Mouse (Mus musculus) heart, adult 2 months (tissue): ENCODE measurements around the gene Sept9. TPM values are rescaled to one million over a fixed set of nuclear protein-coding genes. Genes with fewer than 3 reads are reported as not detected.

ENCODE experiments used
- DNase-seq, 2 experiments: peaks; one replicate each; pipeline ENCODE4 v3.0.0; 2021
- H3K27ac ChIP-seq: fragments of 200-600 bp; 2 replicates; pipeline ENCODE4 v1.8.1; 2022
- H3K27me3 ChIP-seq: fragments of 200-500 bp; 2 replicates; pipeline ENCODE4 v1.6.1; 2012; ENCODE audit warnings: mild to moderate bottlenecking, low read length, inconsistent platforms, mixed read lengths; ENCODE audit not compliant: control insufficient read depth, insufficient read depth
- H3K36me3 ChIP-seq: fragments of 200-500 bp; 2 replicates; pipeline ENCODE4 v1.6.1; 2012; ENCODE audit warnings: low read length, inconsistent platforms; ENCODE audit not compliant: control insufficient read depth, insufficient read depth
- H3K4me1 ChIP-seq: fragments of 200-500 bp; 2 replicates; pipeline ENCODE4 v1.6.1; 2011; ENCODE audit warnings: low read length; ENCODE audit not compliant: control insufficient read depth, insufficient read depth
- H3K4me3 ChIP-seq: fragments of 200-600 bp; 2 replicates; pipeline ENCODE4 v1.8.1; 2022
- H3K79me2 ChIP-seq: fragments of 200-500 bp; replicated peaks from 2 replicates; pipeline ENCODE4 v1.6.1; 2012; ENCODE audit warnings: mild to moderate bottlenecking, inconsistent platforms, low read length, moderate library complexity, mixed read lengths; ENCODE audit not compliant: control insufficient read depth, insufficient read depth
- H3K9ac ChIP-seq: fragments of 200-500 bp; 2 replicates; pipeline ENCODE4 v1.6.1; 2012; ENCODE audit warnings: low read depth, mild to moderate bottlenecking, control low read depth, inconsistent platforms, low read length, mixed read lengths
- CTCF ChIP-seq: fragments of 200-600 bp; IDR thresholded peaks from 2 replicates; pipeline ENCODE4 v1.8.1; 2022; ENCODE audit warnings: antibody characterized with exemption, mild to moderate bottlenecking, moderate library complexity
- EP300 ChIP-seq: fragments of 200-500 bp; IDR thresholded peaks from 2 replicates; pipeline ENCODE4 v1.6.1; 2011; ENCODE audit warnings: low read depth, low read length, control low read depth; ENCODE audit not compliant: insufficient read depth
- POLR2A ChIP-seq: fragments of 200-500 bp; IDR thresholded peaks from 2 replicates; pipeline ENCODE4 v1.6.1; 2011; ENCODE audit warnings: mild to moderate bottlenecking, low read depth, low read length, control low read depth; ENCODE audit not compliant: insufficient read depth
- WGBS: fragments of 180-500 bp; shearing (Covaris S2); methylation state at CpG from one replicate; pipeline ENCODE4 v1.1.7; 2018; 5-methylcytosine and 5-hydroxymethylcytosine counted together
- intact Hi-C: fragments of 180-260 bp; cut with DNase I; formaldehyde crosslinking; loops from one replicate; pipeline ENCODE4 v1.15.1; 2025
- polyA plus RNA-seq: library from polyadenylated mRNA; depleted of rRNA; stranded (reverse); fragments of >200 nt; gene quantifications from 2 replicates; pipeline ENCODE4 v1.2.3, GENCODE M21; 2012
- total RNA-seq, 2 experiments: library from RNA; stranded (reverse); gene quantifications; 2 replicates each; pipeline ENCODE4 v1.2.3; 2021

Sept9 gene
- total and polyA plus RNA-seq, 3 experiments, result 15.9 to 31.9 (median 28.2) TPM

DNA sequence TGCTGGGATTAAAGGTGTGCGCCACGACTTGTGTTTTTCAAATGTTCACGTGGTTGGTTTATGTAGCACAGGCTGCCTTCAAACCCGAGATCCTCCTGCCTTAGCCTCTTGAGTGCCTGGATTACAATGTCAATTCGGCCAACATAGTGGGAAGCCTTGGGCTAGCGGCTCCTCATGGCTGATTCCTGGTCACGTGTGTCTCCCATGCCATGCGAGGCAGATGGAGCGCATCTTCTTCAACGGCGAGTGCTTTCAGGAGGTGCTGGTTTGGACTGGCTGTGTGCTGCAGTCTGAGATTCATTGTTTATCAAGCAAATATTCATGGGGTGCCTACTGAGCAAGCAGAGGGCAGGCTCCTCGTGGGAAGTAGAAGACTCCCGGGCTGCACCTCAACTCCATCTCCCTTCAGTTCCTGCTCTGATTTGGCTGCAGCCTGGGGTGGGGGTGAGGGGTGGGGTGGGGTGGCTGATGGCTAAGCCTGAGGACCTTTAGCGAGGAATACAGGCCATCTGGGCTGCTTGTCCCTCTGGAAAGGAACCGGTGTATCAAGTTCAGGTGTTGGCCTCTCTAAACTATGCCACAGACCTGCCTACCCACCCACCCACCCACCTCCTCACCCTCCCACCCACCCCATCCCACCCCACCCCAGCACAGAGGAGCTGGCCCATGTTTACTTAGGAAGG is 26.2 kb downstream of the Sept9 start:
- 89% methylated on average over 15 of the region's 15 CpGs for WGBS

DNA sequence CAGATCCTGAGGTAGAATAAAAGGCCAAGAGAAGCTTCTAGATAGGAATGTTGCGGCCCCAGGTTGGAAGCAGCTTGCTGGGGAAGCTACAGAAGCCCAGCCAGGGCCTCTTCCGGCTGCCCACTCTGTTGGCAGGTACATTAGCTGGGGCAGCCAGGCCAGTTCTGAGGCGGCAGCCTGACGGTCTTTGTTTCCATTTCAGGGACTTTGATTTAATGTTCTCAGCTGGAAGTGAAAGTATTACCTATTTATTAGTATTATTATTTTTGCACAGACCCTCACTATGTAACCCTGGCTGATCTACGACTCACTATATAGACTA is 26.7 kb downstream of the Sept9 start:
- H3K4me3 ChIP-seq, result no peak overlapping the region
- intact Hi-C loops, result no loop called here
- H3K9ac ChIP-seq, result no peak overlapping the region
- WGBS, result 67% methylated on average over 5 of the region's 5 CpGs
- TF ChIP-seq POLR2A, result no peak
- TF ChIP-seq EP300, result no peak
- no peak for TF ChIP-seq CTCF
- no peaks in the 10 kb centered on the region for H3K79me2 ChIP-seq
- no peak for DNase-seq
- H3K36me3 ChIP-seq, result no peaks in the 10 kb centered on the region
- no peaks in the 10 kb centered on the region for H3K4me1 ChIP-seq
- H3K27me3 ChIP-seq, result no peaks in the 10 kb centered on the region
- H3K27ac ChIP-seq, result no peak overlapping the region

More for the DNA sequence above, 26.2 kb downstream of the Sept9 start:
- intact Hi-C loops, result no loop called here
- DNase-seq, result no peak
- H3K36me3 ChIP-seq, result no peaks in the 10 kb centered on the region
- TF ChIP-seq EP300 (no peak), CTCF (no peak), POLR2A (no peak)
- no peaks in the 10 kb centered on the region for H3K27me3 ChIP-seq
- H3K9ac ChIP-seq, result no peak overlapping the region
- no peaks in the 10 kb centered on the region for H3K79me2 ChIP-seq
- no peaks in the 10 kb centered on the region for H3K4me1 ChIP-seq
- H3K27ac ChIP-seq, result no peak overlapping the region
- no peak overlapping the region for H3K4me3 ChIP-seq

DNA sequence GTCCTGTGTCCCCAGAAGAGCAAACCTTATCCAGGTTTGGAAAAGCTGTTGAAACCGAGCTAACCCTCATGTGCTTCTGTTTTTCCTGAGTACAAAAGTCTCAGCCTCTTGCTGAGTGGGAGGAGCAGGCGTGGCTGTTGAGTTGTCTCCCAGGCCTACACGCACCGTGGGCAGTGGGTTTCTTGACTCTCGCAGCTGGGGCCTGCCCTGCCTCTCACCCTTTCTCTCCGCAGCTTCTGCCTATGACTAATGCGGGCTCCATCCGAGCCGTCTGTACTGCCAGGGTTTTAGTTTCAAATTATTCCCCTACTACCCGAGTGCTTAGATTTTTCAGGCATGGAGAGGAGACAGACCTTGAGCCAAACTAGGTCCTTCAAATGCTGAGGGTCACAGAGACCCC is 28.7 kb downstream of the Sept9 start:
- Histone ChIP-seq H3K9ac (no peak overlapping the region), H3K79me2 (no peaks in the 10 kb centered on the region), H3K27me3 (no peaks in the 10 kb centered on the region), H3K36me3 (no peaks in the 10 kb centered on the region), H3K4me1 (peaks cover 3% of the 10 kb centered on the region), H3K4me3 (no peak overlapping the region), H3K27ac (no peak overlapping the region)
- no peak for TF ChIP-seq POLR2A
- WGBS, result 79% methylated on average over 10 of the region's 10 CpGs
- intact Hi-C loops, result no loop called here
- no peak for DNase-seq

DNA sequence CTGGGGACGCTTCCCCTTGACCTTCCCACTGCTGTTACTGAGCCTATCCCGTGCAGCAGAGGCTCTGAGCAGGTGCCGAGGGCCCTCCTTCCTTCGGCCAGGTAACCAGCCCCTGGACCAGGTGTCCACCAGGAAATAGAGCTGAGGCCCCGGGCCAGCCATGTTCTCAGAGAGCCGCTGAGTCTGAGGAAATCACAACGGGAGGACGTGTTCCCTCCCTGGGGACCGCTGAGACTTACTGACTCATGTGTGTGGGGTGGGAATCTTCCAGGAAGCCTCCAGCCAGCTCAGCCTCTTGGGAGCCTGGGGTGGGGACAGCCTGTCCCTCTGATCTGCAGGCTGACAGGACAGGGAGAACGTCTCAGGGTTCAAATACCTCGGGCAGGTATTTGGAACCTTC is 32.1 kb downstream of the Sept9 start:
- intact Hi-C loops, result loop anchor here (10.0 kb wide), 1 partner anchor 593 kb away; the partner anchor contains the start of genes Afmid and Tk1
- Histone ChIP-seq H3K9ac (no peak overlapping the region), H3K79me2 (no peaks in the 10 kb centered on the region), H3K36me3 (no peaks in the 10 kb centered on the region), H3K4me3 (0 out of 2 replicates have a peak overlapping the region, but pooled peaks have one; percentile 36), H3K27me3 (no peaks in the 10 kb centered on the region), H3K27ac (peak overlapping the region; percentile 55), H3K4me1 (peaks cover 6% of the 10 kb centered on the region)
- TF ChIP-seq CTCF (no peak), POLR2A (no peak), EP300 (no peak)
- WGBS, result 36% methylated on average over 11 of the region's 11 CpGs
- peak; percentile 68 to 79 for DNase-seq

DNA sequence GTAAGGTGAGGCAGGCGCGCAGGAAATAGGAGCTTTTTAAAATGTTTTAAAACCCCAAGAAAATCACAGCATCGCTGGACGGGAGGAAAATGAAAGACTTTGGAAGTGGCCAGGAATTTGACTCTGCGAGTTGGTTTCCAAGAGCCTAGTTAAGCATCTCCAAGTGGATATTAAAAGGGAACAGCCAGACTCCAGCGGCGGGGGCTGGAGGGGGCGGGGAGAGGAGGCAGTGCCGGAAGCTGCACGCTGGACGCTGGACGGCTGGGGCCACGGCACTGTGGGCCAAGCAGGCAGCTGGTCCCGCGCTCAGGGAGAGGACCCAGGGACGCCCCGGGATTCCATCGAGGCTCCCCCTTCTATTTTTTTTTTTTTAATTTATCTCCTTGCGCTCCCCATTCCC is 32.6 kb downstream of the Sept9 start:
- Histone ChIP-seq H3K4me1 (peaks cover 6% of the 10 kb centered on the region), H3K79me2 (no peaks in the 10 kb centered on the region), H3K9ac (no peak overlapping the region), H3K4me3 (peak overlapping the region; percentile 36), H3K36me3 (no peaks in the 10 kb centered on the region), H3K27ac (peak overlapping the region; percentile 55), H3K27me3 (no peaks in the 10 kb centered on the region)
- DNase-seq, result peak; percentile 77 to 79
- intact Hi-C loops, result loop anchor here (10.0 kb wide), 1 partner anchor 593 kb away; the partner anchor contains the start of genes Afmid and Tk1
- no peak for TF ChIP-seq POLR2A
- no peak for TF ChIP-seq EP300
- TF ChIP-seq CTCF, result no peak
- 18% methylated on average over 19 of the region's 19 CpGs for WGBS

DNA sequence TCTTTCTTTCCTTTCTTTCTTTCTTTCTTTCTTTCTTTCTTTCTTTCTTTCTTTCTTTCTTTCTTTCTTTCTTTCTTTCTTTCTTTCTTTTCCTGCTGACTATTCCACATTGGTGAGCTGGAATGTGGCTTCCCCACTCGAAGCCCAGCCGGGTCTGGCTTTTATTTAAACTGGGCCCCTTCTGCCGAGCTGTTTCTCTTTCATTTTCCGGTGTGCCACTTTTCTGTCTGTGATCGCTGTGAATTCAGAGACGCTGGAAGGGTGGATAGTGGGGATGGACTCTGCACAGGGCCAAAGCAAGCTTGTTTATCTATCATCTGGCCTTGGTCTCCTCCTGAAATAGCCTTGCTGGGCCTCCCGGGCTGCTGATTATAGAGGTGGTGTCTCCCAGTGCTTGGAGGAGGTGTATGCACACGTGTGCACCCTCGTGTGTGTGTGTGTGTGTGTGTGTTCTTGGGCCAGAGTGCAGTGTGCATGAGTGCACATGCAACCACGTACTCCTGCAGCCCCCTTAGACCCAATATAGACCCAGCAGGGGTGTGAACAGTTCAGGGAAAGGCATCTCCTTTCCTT is 33.5 kb downstream of the Sept9 start:
- no peak overlapping the region; the same call in 1 of the 2 replicates for H3K9ac ChIP-seq
- H3K4me1 ChIP-seq, result peaks cover 7% of the 10 kb centered on the region
- H3K27me3 ChIP-seq, result no peaks in the 10 kb centered on the region
- no peaks in the 10 kb centered on the region for H3K79me2 ChIP-seq
- no peaks in the 10 kb centered on the region for H3K36me3 ChIP-seq
- H3K27ac ChIP-seq, result no peak overlapping the region
- TF ChIP-seq EP300 (no peak), POLR2A (no peak), CTCF (no peak)
- H3K4me3 ChIP-seq, result no peak overlapping the region
- WGBS, result 42% methylated on average over 10 of the region's 10 CpGs
- intact Hi-C loops, result loop anchor here (10.0 kb wide), 1 partner anchor 592 kb away; the partner anchor contains the start of genes Afmid and Tk1
- no peak for DNase-seq
